Mouse (Mus musculus): ENCODE measurements around the gene Myt1l. TPM values are rescaled to one million over a fixed set of nuclear protein-coding genes. Genes with fewer than 3 reads are reported as not detected.

Myt1l gene
- not detected in 2 replicates for polyA plus RNA-seq (2012; ENCODE audit: insufficient read depth, insufficient read length, missing spikeins)

DNA sequence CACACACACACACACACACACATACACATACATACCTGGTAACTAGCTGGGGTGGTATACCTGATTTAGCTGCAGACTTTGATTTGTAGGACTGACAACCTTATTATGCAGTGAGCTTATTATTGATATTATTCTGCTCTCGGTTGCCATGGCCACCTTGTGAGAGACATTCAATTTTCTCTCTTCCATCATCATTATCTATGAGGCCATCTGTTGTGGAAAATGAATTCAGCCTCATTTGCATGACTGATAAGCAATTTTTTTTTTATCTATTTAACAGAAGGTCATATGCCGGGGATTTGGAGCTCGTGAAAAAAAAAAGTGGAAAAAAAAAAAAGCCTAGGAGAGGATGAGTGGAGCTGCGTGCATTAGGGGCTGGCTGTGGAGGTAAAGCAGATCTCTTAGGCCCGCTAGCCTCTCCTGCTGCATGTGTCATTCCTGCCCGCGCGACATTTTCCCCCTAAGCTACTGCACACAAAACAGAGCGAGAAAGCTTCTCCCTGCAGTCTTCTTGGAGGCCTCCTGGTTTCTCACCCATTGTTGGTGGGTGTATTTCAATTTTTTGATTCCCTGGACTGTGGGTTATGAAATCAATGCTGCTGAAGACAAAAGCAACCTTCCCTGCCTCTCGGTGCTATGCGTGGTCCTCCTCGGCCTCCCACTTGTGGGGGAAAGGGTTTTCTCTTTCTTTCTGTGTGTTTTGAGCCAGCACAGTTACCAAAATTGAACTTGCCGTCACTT is at the start of gene Myt1l:
Gene Myt1l, plus strand, starts transcription at position 354 of the 741 bp plus-strand sequence.
- Histone ChIP-seq H3K27ac (ENCODE audit: insufficient read depth, low read depth, low read length) (no peak within 1 kb of the TSS), H3K4me3 (ENCODE audit: insufficient read depth, low read length) (no peak within 1 kb of the TSS), H3K4me1 (ENCODE audit: control insufficient read depth, insufficient read depth, low read length) (no peaks in the 10 kb centered on the region)
- TF ChIP-seq CTCF (IDR thresholded peaks at IDR 0.05; ENCODE audit: low read depth, low read length) (no peak), POLR2A (IDR thresholded peaks at IDR 0.05; ENCODE audit: borderline replicate concordance, low read depth, low read length) (no peak)

DNA sequence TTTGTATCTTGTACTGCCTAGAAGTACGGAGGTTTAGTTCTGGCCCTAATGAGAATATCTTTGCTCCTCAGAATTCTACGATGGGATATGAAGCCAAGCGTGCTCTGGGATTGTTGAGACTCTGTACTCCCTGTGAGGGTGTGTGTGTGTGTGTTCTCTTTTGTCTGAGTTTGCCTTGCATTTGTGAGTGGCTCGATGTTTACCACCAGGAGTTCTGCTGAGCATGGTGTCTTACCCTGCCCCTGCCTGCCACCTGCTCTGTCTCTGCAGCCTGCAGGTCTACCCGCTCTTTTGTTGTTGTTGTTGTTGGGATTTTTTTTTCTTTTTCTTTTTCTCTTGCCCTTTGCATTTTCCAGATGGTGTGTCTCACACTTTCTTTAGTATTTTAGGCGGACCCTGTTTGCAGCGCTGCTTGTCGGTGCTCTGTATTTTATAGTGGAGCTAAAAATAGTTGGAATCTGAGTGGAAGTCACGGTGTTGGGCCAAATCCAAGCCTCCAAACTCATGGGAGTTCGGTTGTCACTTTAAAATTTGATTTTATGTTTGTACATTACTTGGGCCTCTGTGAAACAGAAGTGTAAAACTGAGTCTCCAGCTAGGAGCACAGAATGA is 41.7 kb upstream of the Myt1l start:
- no peak overlapping the region for H3K27ac ChIP-seq (ENCODE audit: insufficient read depth, low read depth, low read length)
- no peak overlapping the region for H3K4me3 ChIP-seq (ENCODE audit: insufficient read depth, low read length)
- no peaks in the 10 kb centered on the region for H3K4me1 ChIP-seq (ENCODE audit: control insufficient read depth, insufficient read depth, low read length)
- no peak for TF ChIP-seq CTCF (IDR thresholded peaks at IDR 0.05; ENCODE audit: low read depth, low read length)
- TF ChIP-seq POLR2A (IDR thresholded peaks at IDR 0.05; ENCODE audit: borderline replicate concordance, low read depth, low read length): no peak

DNA sequence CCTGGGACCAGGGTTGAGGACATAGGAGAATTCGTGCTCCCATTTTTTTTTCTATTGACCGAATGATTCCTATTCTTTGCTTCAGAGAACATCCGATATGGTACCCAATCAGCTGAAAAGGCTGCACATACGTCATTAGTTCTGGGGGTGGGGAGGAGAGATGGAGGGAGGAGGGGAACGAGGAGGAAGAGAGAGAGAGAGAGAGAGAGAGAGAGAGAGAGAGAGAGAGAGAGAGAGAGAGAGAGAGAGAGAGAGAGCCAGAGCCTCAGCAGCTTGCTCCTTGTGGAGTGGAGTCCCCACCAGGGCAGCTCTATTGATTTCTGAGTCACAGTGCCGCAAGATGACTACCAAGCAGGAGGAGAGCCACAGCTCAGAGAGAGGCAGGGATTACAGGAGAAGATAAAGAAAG is 1.9 kb upstream of the Myt1l start:
- Histone ChIP-seq H3K27ac (ENCODE audit: insufficient read depth, low read depth, low read length) (no peak overlapping the region), H3K4me3 (ENCODE audit: insufficient read depth, low read length) (no peak overlapping the region), H3K4me1 (ENCODE audit: control insufficient read depth, insufficient read depth, low read length) (no peaks in the 10 kb centered on the region)
- no peak for TF ChIP-seq POLR2A (IDR thresholded peaks at IDR 0.05; ENCODE audit: borderline replicate concordance, low read depth, low read length)
- TF ChIP-seq CTCF (IDR thresholded peaks at IDR 0.05; ENCODE audit: low read depth, low read length): no peak

DNA sequence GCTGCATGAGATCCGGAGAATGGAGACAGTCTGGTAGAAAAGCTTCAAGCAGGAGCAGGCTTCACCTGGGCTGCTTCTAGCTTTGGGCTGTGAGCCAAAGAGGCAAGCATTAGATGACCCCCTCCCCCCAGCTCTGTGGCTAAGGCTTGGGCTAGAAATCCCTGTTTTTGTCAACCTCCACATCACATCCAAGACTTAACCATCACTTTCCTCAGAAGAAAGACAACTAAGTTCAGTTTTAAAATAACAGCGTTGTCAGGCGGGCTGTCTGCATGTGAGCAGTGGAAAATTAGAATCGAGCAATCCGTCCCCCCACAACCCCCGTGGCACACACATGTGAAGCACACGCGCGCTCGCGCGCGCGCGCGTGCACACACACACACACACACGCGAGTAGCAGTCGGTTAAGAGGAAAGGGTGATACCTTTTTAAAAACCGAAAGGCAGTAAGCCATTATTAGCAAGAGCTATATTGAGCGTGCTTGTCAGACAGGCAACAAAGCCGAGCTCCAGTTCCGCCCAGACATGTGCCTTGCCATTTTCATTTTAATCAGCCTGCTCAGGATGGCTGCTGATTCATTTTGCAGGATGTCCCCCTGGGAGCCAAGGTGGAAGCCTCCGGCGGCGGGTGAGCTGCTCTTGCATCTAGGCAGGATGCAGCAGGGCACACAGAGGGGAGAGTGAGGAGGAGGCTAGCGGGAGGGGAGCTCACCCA is 979 bp upstream of the Myt1l start:
- H3K4me3 ChIP-seq (ENCODE audit: insufficient read depth, low read length): no peak overlapping the region
- no peaks in the 10 kb centered on the region for H3K4me1 ChIP-seq (ENCODE audit: control insufficient read depth, insufficient read depth, low read length)
- no peak overlapping the region for H3K27ac ChIP-seq (ENCODE audit: insufficient read depth, low read depth, low read length)
- TF ChIP-seq CTCF (IDR thresholded peaks at IDR 0.05; ENCODE audit: low read depth, low read length): no peak
- no peak for TF ChIP-seq POLR2A (IDR thresholded peaks at IDR 0.05; ENCODE audit: borderline replicate concordance, low read depth, low read length)

DNA sequence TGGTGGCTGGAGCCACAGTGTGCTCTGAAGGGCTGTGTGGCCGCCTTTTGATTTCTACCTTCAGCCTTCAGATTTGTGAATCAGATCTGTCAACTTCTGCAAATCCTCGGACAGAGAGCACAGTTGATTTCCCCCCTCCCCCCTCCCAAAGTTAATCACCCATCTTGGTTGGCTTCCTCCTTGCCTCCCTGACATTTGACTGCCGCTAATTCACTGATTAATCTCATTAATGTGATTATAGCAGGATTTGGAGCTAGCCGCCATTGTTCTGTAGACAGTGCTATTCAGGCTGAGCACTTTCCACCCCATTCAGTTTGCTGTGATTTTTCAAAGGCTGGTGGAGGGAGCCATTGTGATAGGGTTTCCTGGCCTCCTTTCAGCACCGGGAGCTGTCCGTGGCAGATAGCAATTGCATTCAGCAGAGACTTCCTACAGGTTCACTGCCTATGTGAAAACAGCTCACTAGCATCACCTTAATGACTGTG is 2.1 kb downstream of the Myt1l start:
- Histone ChIP-seq H3K4me3 (ENCODE audit: insufficient read depth, low read length) (no peak overlapping the region), H3K4me1 (ENCODE audit: control insufficient read depth, insufficient read depth, low read length) (no peaks in the 10 kb centered on the region), H3K27ac (ENCODE audit: insufficient read depth, low read depth, low read length) (no peak overlapping the region)
- TF ChIP-seq POLR2A (IDR thresholded peaks at IDR 0.05; ENCODE audit: borderline replicate concordance, low read depth, low read length) (no peak), CTCF (IDR thresholded peaks at IDR 0.05; ENCODE audit: low read depth, low read length) (no peak)

DNA sequence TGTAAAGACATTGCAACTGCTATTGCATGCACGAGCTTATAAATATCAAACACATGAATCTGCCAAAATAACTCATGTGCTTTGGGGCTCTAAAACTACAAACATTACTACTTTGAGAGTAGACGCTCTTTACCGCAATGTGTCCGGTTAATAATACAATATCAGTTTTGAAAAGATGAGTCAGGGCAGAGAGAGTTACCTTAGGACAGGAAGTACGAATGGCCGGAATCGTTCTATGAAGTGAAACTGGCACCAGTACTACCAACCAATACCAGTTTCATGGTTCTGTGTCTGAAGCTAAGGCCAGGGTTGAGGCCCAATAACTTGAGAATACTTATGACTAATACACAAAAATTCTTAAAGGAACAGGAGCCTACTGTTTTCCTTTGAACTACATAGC is 2.6 kb downstream of the Myt1l start:
- H3K4me1 ChIP-seq (ENCODE audit: control insufficient read depth, insufficient read depth, low read length): no peaks in the 10 kb centered on the region

DNA sequence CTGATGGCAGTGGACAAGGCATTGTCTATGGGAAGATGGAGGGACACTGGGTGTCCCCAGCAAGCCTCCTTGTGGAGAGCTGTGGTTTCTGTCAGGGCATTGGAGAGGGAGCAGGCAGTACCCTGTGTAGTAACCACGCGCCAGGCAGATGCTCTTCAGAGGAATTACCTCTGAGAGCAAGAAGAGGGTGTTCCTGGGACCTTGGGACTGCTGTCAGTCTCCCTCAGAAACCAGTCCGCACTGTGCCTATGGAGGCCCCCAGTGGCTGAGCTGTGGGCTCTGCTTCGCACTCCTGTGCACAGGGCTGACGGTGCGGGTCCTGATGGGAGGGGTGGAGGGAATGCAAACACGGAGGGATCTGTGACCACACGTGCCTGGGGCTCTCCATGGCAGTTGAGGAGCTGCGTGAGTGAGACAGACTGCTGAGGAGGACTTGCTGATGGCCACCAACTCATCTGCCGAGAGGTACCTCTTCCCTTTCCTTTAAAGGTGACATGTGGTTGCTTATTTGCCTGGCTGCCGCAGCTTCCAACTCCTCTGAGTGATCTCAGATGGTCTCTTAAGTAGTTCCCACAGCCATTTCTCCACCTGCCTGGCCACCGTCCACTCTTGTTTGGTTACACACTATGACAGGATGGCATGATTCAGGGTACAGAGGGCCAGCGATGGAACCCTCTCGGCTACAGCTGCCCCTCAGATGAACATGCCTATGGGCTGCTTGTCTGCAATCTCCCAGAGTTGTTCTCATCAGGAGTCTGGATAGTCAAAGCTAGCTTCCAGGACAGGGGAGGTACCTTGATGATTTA is 5.1 kb downstream of the Myt1l start:
- Histone ChIP-seq H3K27ac (ENCODE audit: insufficient read depth, low read depth, low read length) (no peak overlapping the region), H3K4me1 (ENCODE audit: control insufficient read depth, insufficient read depth, low read length) (no peaks in the 10 kb centered on the region), H3K4me3 (ENCODE audit: insufficient read depth, low read length) (no peak overlapping the region)
- TF ChIP-seq POLR2A (IDR thresholded peaks at IDR 0.05; ENCODE audit: borderline replicate concordance, low read depth, low read length): no peak
- TF ChIP-seq CTCF (IDR thresholded peaks at IDR 0.05; ENCODE audit: low read depth, low read length): no peak

More for the DNA sequence above, 2.6 kb downstream of the Myt1l start:
- Histone ChIP-seq H3K4me3 (ENCODE audit: insufficient read depth, low read length) (no peak overlapping the region), H3K27ac (ENCODE audit: insufficient read depth, low read depth, low read length) (no peak overlapping the region)
- TF ChIP-seq POLR2A (IDR thresholded peaks at IDR 0.05; ENCODE audit: borderline replicate concordance, low read depth, low read length) (no peak), CTCF (IDR thresholded peaks at IDR 0.05; ENCODE audit: low read depth, low read length) (no peak)

DNA sequence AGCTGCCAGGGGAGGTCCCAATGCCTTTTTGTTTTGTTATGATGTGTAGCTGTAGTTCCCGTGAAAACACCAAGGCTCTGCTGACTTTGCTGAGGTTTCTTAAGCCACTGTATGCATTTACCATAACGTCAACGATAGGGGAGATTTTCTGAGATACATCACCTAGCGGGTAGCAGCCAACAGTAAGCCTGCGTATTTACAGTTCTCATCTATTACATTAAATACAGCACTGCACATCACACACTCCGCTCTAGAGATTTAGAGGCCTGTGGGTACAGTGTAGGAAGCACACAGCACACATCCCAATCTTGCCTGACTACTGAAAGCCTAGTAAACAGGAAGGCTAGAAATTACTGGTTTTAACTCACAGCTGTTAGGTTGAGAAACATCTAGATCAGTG is 6.1 kb downstream of the Myt1l start:
- TF ChIP-seq CTCF (IDR thresholded peaks at IDR 0.05; ENCODE audit: low read depth, low read length) (no peak), POLR2A (IDR thresholded peaks at IDR 0.05; ENCODE audit: borderline replicate concordance, low read depth, low read length) (no peak)

DNA sequence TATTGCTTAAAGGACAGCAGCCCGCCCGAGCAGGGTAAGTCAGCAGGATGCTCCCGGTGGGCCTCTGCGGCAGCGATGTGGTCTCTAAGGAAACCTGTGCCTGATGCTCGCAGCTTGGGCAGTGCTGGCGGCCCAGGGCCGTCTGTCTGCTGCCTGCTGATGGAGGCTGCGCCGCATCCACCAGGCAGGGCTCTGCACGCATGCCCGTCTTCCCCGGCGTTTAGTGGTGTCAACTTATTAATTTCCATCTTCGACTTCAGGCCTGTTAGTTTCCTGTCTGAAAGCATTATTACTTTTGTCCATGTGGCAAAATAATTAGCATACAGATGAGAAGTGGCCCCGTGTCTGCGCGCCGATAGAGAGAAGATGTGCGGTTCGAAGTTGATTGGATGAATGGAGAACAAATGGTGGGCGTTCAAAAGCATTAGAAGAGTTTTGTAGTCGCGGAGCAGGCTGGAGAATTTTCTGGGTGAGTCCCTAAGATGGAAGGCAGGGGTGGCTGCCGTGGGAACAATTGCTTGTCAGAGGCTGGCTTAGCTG is 6.6 kb downstream of the Myt1l start:
- Histone ChIP-seq H3K27ac (ENCODE audit: insufficient read depth, low read depth, low read length) (no peak overlapping the region), H3K4me3 (ENCODE audit: insufficient read depth, low read length) (no peak overlapping the region), H3K4me1 (ENCODE audit: control insufficient read depth, insufficient read depth, low read length) (no peaks in the 10 kb centered on the region)
- TF ChIP-seq POLR2A (IDR thresholded peaks at IDR 0.05; ENCODE audit: borderline replicate concordance, low read depth, low read length) (no peak), CTCF (IDR thresholded peaks at IDR 0.05; ENCODE audit: low read depth, low read length) (no peak)

More for the DNA sequence above, 6.1 kb downstream of the Myt1l start:
- H3K4me3 ChIP-seq (ENCODE audit: insufficient read depth, low read length): no peak overlapping the region
- no peaks in the 10 kb centered on the region for H3K4me1 ChIP-seq (ENCODE audit: control insufficient read depth, insufficient read depth, low read length)
- no peak overlapping the region for H3K27ac ChIP-seq (ENCODE audit: insufficient read depth, low read depth, low read length)

All from bone marrow macrophage, adult 2 months (primary cell).